Mouse (Mus musculus) olfactory bulb, adult 2 months (tissue): Measurements from ENCODE around the gene Tmem163. TPM values are rescaled to one million over a fixed set of nuclear protein-coding genes. Genes with fewer than 3 reads are reported as not detected.
A peak's percentile ranks its signal among the peaks of the same experiment; 100 is the strongest.

Experiments
- H3K27ac ChIP-seq: fragments of 200-500 bp; 2 replicates; pipeline ENCODE4 v1.5.1; 2012; ENCODE audit warnings: low read depth, low read length; ENCODE audit not compliant: insufficient read depth
- H3K4me1 ChIP-seq: fragments of 200-500 bp; 2 replicates; pipeline ENCODE4 v1.6.1; 2012; ENCODE audit warnings: low read length; ENCODE audit not compliant: control insufficient read depth, insufficient read depth
- H3K4me3 ChIP-seq: fragments of 200-500 bp; 2 replicates; pipeline ENCODE4 v1.5.1; 2012; ENCODE audit warnings: mild to moderate bottlenecking, low read depth, low read length, moderate library complexity; ENCODE audit not compliant: insufficient read depth
- CTCF ChIP-seq: fragments of 200-500 bp; IDR thresholded peaks from 2 replicates; pipeline ENCODE4 v1.5.1; 2012; ENCODE audit warnings: low read depth, mild to moderate bottlenecking, low read length, moderate library complexity; ENCODE audit not compliant: insufficient read depth
- POLR2A ChIP-seq: fragments of 200-500 bp; IDR thresholded peaks from 2 replicates; pipeline ENCODE4 v1.6.1; 2012; ENCODE audit warnings: mild to moderate bottlenecking, low read depth, low read length, moderate library complexity; ENCODE audit not compliant: insufficient read depth
- WGBS: fragments of 180-500 bp; shearing (Covaris S2); methylation state at CpG from one replicate; pipeline ENCODE4 v1.1.7; 2018; 5-methylcytosine and 5-hydroxymethylcytosine counted together
- polyA plus RNA-seq: library from polyadenylated mRNA; stranded (reverse); fragments of >200 nt; gene quantifications from 2 replicates; pipeline ENCODE4 v1.2.4, GENCODE M21; 2012; ENCODE audit warnings: low replicate concordance; ENCODE audit not compliant: missing spikeins, insufficient read depth, insufficient read length

The Tmem163 gene
- polyA plus RNA-seq, 1 experiment: not detected

GRCm38 (mm10) chr1:127498746-127499145, 180.6 kb downstream of the Tmem163 start:
- TF ChIP-seq CTCF: no peak
- no peak for TF ChIP-seq POLR2A
- 73% methylated on average over 9 of the region's 9 CpGs for WGBS
- Histone ChIP-seq H3K4me3 (no peak overlapping the region), H3K4me1 (peaks cover 7% of the 10 kb centered on the region; the same call in 1 of the 2 replicates), H3K27ac (no peak overlapping the region)

GRCm38 (mm10) chr1:127496737-127497543, 182.4 kb downstream of the Tmem163 start:
- peak; percentile 82 for TF ChIP-seq CTCF
- no peak for TF ChIP-seq POLR2A
- H3K4me3 ChIP-seq: no peak overlapping the region
- peaks cover 4% of the 10 kb centered on the region; the same call in 1 of the 2 replicates for H3K4me1 ChIP-seq
- 32% methylated on average over 9 of the region's 9 CpGs for WGBS
- H3K27ac ChIP-seq: no peak overlapping the region

- no peaks in the 10 kb centered on the region; the same call in 1 of the 2 replicates for H3K4me1 ChIP-seq
- no peak overlapping the region for H3K27ac ChIP-seq
- WGBS: 75% methylated on average over 4 of the region's 4 CpGs
- TF ChIP-seq POLR2A (no peak), CTCF (peak; percentile 35; the same call in 1 of the 2 replicates)
- H3K4me3 ChIP-seq: no peak overlapping the region
These were observed 192.2 kb downstream of the Tmem163 start for GRCm38 (mm10) chr1:127487161-127487560.

GRCm38 (mm10) chr1:127484826-127485225, 194.5 kb downstream of the Tmem163 start:
- Histone ChIP-seq H3K4me3 (no peak overlapping the region), H3K27ac (no peak overlapping the region), H3K4me1 (peaks cover 2% of the 10 kb centered on the region; the same call in 1 of the 2 replicates)
- TF ChIP-seq POLR2A (no peak), CTCF (peak; percentile 58; the same call in 1 of the 2 replicates)
- WGBS: 44% methylated on average over 7 of the region's 7 CpGs

GRCm38 (mm10) chr1:127484188-127484587, 195.2 kb downstream of the Tmem163 start:
- TF ChIP-seq CTCF (no peak), POLR2A (no peak)
- no peak overlapping the region for H3K4me3 ChIP-seq
- H3K4me1 ChIP-seq: peaks cover 2% of the 10 kb centered on the region; the same call in 1 of the 2 replicates
- WGBS: 95% methylated on average over 8 of the region's 8 CpGs
- H3K27ac ChIP-seq: no peak overlapping the region

- TF ChIP-seq CTCF (no peak), POLR2A (no peak)
- H3K27ac ChIP-seq: no peak overlapping the region
- H3K4me3 ChIP-seq: no peak overlapping the region
- 44% methylated on average over 10 of the region's 10 CpGs for WGBS
- peaks cover 2% of the 10 kb centered on the region; the same call in 1 of the 2 replicates for H3K4me1 ChIP-seq
These were observed 196.4 kb downstream of the Tmem163 start for GRCm38 (mm10) chr1:127482911-127483310.

- Histone ChIP-seq H3K4me1 (no peaks in the 10 kb centered on the region; the same call in 1 of the 2 replicates), H3K4me3 (no peak overlapping the region), H3K27ac (no peak overlapping the region)
- WGBS: 83% methylated on average over 5 of the region's 5 CpGs
- TF ChIP-seq CTCF (no peak), POLR2A (no peak)
These were observed 203.6 kb downstream of the Tmem163 start for GRCm38 (mm10) chr1:127475756-127476155.

GRCm38 (mm10) chr1:127470175-127470574, 209.2 kb downstream of the Tmem163 start:
- WGBS: 84% methylated on average over 4 of the region's 4 CpGs

GRCm38 (mm10) chr1:127467238-127467637, 212.1 kb downstream of the Tmem163 start:
- TF ChIP-seq CTCF (no peak), POLR2A (no peak)
- Histone ChIP-seq H3K4me3 (no peak overlapping the region), H3K4me1 (no peaks in the 10 kb centered on the region; the same call in 1 of the 2 replicates), H3K27ac (no peak overlapping the region)
- 95% methylated on average over 5 of the region's 5 CpGs for WGBS

More at GRCm38 (mm10) chr1:127470175-127470574, 209.2 kb downstream of the Tmem163 start:
- Histone ChIP-seq H3K4me3 (no peak overlapping the region), H3K4me1 (no peaks in the 10 kb centered on the region; the same call in 1 of the 2 replicates), H3K27ac (no peak overlapping the region)
- no peak for TF ChIP-seq CTCF
- TF ChIP-seq POLR2A: no peak
